Comparison of ENCODE assay signal across 35 mouse cellular contexts in genomic region chr1:185648926-185649325, GRCm38 (mm10).
"Had no signal": no experiment of that assay in that cellular context is flagged by ENCODE, and none has a peak within 500 bp of the region (broad histone marks: within the 10 kb centered on the region; RNA-seq: fewer than 3 reads in every experiment).

No protein-coding gene starts in this region.

- ATAC-seq: hindbrain, embryonic 16.5 days; hindbrain, postnatal 0 days; inflammation-experienced regulatory T-cells, adult 6 months; intestine, embryonic 15.5 days; intestine, embryonic 16.5 days; intestine, postnatal 0 days had no signal

- H3K4me1 ChIP-seq: heart, embryonic 15.5 days; hindbrain, embryonic 13.5 days; hindbrain, embryonic 15.5 days; intestine, embryonic 15.5 days; kidney, embryonic 15.5 days had no signal

- H3K4me3 ChIP-seq: heart, adult 2 months; heart, embryonic 10.5 days; heart, embryonic 12.5 days; heart, embryonic 13.5 days; heart, embryonic 15.5 days; hindbrain, embryonic 10.5 days; hindbrain, embryonic 12.5 days; hindbrain, embryonic 13.5 days; hindbrain, embryonic 15.5 days; intestine, embryonic 15.5 days; kidney, embryonic 15.5 days; layer of hippocampus, adult 2 months had no signal

- H3K27me3 ChIP-seq: heart, embryonic 12.5 days; heart, embryonic 15.5 days; hindbrain, embryonic 12.5 days; hindbrain, embryonic 13.5 days; hindbrain, embryonic 15.5 days; intestine, embryonic 15.5 days; kidney, embryonic 15.5 days had no signal

- H3K4me2 ChIP-seq: heart, embryonic 11.5 days; heart, embryonic 12.5 days; heart, embryonic 13.5 days; heart, embryonic 15.5 days; hindbrain, embryonic 12.5 days; hindbrain, embryonic 13.5 days; hindbrain, embryonic 14.5 days; hindbrain, embryonic 15.5 days; intestine, embryonic 15.5 days; kidney, embryonic 15.5 days had no signal

- H3K9me3 ChIP-seq: heart, embryonic 10.5 days; heart, embryonic 13.5 days; heart, embryonic 15.5 days; hindbrain, embryonic 10.5 days; hindbrain, embryonic 12.5 days; hindbrain, embryonic 13.5 days; hindbrain, embryonic 15.5 days; intestine, embryonic 15.5 days; kidney, embryonic 15.5 days had no signal

- H3K27ac ChIP-seq: heart, adult 2 months; heart, embryonic 10.5 days; heart, embryonic 13.5 days; heart, embryonic 15.5 days; hindbrain, embryonic 10.5 days; hindbrain, embryonic 12.5 days; hindbrain, embryonic 13.5 days; hindbrain, embryonic 14.5 days; hindbrain, embryonic 15.5 days; hindbrain, postnatal 0 days; intestine, embryonic 15.5 days; kidney, embryonic 15.5 days; kidney, postnatal 0 days; layer of hippocampus, adult 2 months had no signal

- H3K9ac ChIP-seq: heart, embryonic 12.5 days; heart, embryonic 13.5 days; heart, embryonic 15.5 days; hindbrain, embryonic 12.5 days; hindbrain, embryonic 13.5 days; hindbrain, embryonic 14.5 days; hindbrain, embryonic 15.5 days; intestine, embryonic 15.5 days; kidney, embryonic 15.5 days had no signal

- H3K36me3 ChIP-seq: heart, embryonic 10.5 days; heart, embryonic 12.5 days; heart, embryonic 13.5 days; heart, embryonic 15.5 days; hindbrain, embryonic 10.5 days; hindbrain, embryonic 12.5 days; hindbrain, embryonic 13.5 days; hindbrain, embryonic 15.5 days; intestine, embryonic 15.5 days; kidney, embryonic 15.5 days had no signal

- DNase-seq: heart, adult 2 months; heart, postnatal 10 days; heart, postnatal 14 days; heart, postnatal 36 days; heart, postnatal 4 days; kidney, adult 11 months; kidney, adult 18-20 months; kidney, adult 2 months; kidney, adult 8-10 months; kidney, adult 9 months; kidney, postnatal 10 days; kidney, postnatal 14 days; kidney, postnatal 25 days; kidney, postnatal 36 days; kidney, postnatal 4 days; layer of hippocampus, adult 9-11 months had no signal
